Mouse (Mus musculus) thymus, adult 2 months (tissue): ENCODE results near the gene Ube2o.

Experiments used
- CTCF ChIP-seq: fragments of 200-500 bp; IDR thresholded peaks from 2 replicates; pipeline ENCODE4 v1.5.1; 2012; ENCODE audit warnings: mild to moderate bottlenecking, control low read depth, low read length, moderate library complexity, borderline replicate concordance; ENCODE audit not compliant: control insufficient read depth, poor library complexity, insufficient read depth; ENCODE audit errors: extremely low read depth
- POLR2A ChIP-seq: fragments of 200-500 bp; IDR thresholded peaks from 2 replicates; pipeline ENCODE4 v1.6.1; 2012; ENCODE audit warnings: mild to moderate bottlenecking, low read length, control low read depth, moderate library complexity; ENCODE audit not compliant: control insufficient read depth, poor library complexity, insufficient read depth; ENCODE audit errors: extremely low read depth

GRCm38 (mm10) chr11:116618666-116619065 lies 37.4 kb upstream of the Ube2o start:
- TF ChIP-seq POLR2A (no peak), CTCF (no peak)
